ENCODE assay signal across 10 mouse cellular contexts in genomic region chr2:160796973-160797372, GRCm38 (mm10).
DNase-seq lines count a peak whose midpoint lies in the region; ATAC-seq and TF ChIP-seq lines count a peak whose summit lies in the region.
"Had no signal": no experiment of that assay in that cellular context is flagged by ENCODE, and none has a peak within 500 bp of the region (broad histone marks: within the 10 kb centered on the region; RNA-seq: fewer than 3 reads in every experiment).

No protein-coding gene starts in this region.

- WGBS in forebrain, postnatal 0 days: 42% methylated on average over 2 of the region's 2 CpGs
- WGBS in forebrain, embryonic 11.5 days: 83% methylated on average over 2 of the region's 2 CpGs
- WGBS in lung, adult 2 months: 12% methylated on average over 2 of the region's 2 CpGs
- 73% methylated on average over 2 of the region's 2 CpGs for WGBS in intestine, embryonic 16.5 days

- no peak for TF ChIP-seq CTCF in forebrain, postnatal 0 days (IDR thresholded peaks at IDR 0.05; ENCODE audit: low read depth)
- TF ChIP-seq CTCF in lung, adult 2 months (IDR thresholded peaks at IDR 0.05; ENCODE audit: insufficient read depth, low read length): no peak

- ATAC-seq in forebrain, postnatal 0 days: peak; percentile 69
- ATAC-seq in forebrain, embryonic 11.5 days (replicated peaks; ENCODE audit: low FRiP score): no peak
- peak; percentile 40 for ATAC-seq in CD4-positive, CD25-positive, alpha-beta regulatory T cell, adult 4 months
- ATAC-seq in intestine, embryonic 16.5 days: no peak

- no peak overlapping the region for H3K4me2 ChIP-seq in forebrain, postnatal 0 days (ENCODE audit: low read depth)
- H3K4me2 ChIP-seq in forebrain, embryonic 11.5 days (ENCODE audit: low read depth, low read length, severe bottlenecking): no peak overlapping the region
- H3K4me2 ChIP-seq in intestine, embryonic 16.5 days (ENCODE audit: low read depth, low read length): no peak overlapping the region
- H3K4me2 ChIP-seq: lung, embryonic 15.5 days; stomach, embryonic 15.5 days had no signal

- no peaks in the 10 kb centered on the region for H3K36me3 ChIP-seq in forebrain, postnatal 0 days (ENCODE audit: insufficient read depth)
- no peaks in the 10 kb centered on the region for H3K36me3 ChIP-seq in forebrain, embryonic 11.5 days (ENCODE audit: control insufficient read depth, insufficient read depth, low read length)
- no peaks in the 10 kb centered on the region for H3K36me3 ChIP-seq in intestine, embryonic 16.5 days (ENCODE audit: control insufficient read depth, insufficient read depth, low read length)
- H3K36me3 ChIP-seq: lung, embryonic 15.5 days; stomach, embryonic 15.5 days had no signal

- peak; percentile 51 for DNase-seq in forebrain, postnatal 0 days
- DNase-seq in forebrain, embryonic 11.5 days (ENCODE audit: low spot score): no peak
- peak; percentile 76 to 83 for DNase-seq in cerebellum, adult 18-20 months
- peak; percentile 69 to 71 for DNase-seq in heart, postnatal 10 days
- peak; percentile 64 for DNase-seq in lung, adult 2 months
- peak; percentile 27 for DNase-seq in thymus, postnatal 25 days

- no peak overlapping the region for H3K9ac ChIP-seq in forebrain, postnatal 0 days
- H3K9ac ChIP-seq in forebrain, embryonic 11.5 days (ENCODE audit: low read length): no peak overlapping the region
- no peak overlapping the region for H3K9ac ChIP-seq in intestine, embryonic 16.5 days (ENCODE audit: low read depth, low read length)
- H3K9ac ChIP-seq: lung, embryonic 15.5 days; stomach, embryonic 15.5 days had no signal

- no peaks in the 10 kb centered on the region for H3K27me3 ChIP-seq in forebrain, postnatal 0 days (ENCODE audit: insufficient read depth, low read length)
- no peaks in the 10 kb centered on the region for H3K27me3 ChIP-seq in forebrain, embryonic 11.5 days (ENCODE audit: control insufficient read depth, insufficient read depth, low read length)
- no peaks in the 10 kb centered on the region for H3K27me3 ChIP-seq in intestine, embryonic 16.5 days (replicated peaks; ENCODE audit: control insufficient read depth, insufficient read depth, low read length)
- H3K27me3 ChIP-seq: lung, embryonic 15.5 days; stomach, embryonic 15.5 days had no signal

- no peak overlapping the region for H3K4me3 ChIP-seq in forebrain, postnatal 0 days (ENCODE audit: low read depth, low read length)
- H3K4me3 ChIP-seq in forebrain, embryonic 11.5 days (ENCODE audit: low read depth, low read length): no peak overlapping the region
- H3K4me3 ChIP-seq in lung, adult 2 months (replicated peaks; ENCODE audit: extremely low read depth, low read depth, low read length): no peak overlapping the region
- H3K4me3 ChIP-seq in intestine, embryonic 16.5 days (ENCODE audit: low read length): no peak overlapping the region
- H3K4me3 ChIP-seq: lung, embryonic 15.5 days; stomach, embryonic 15.5 days had no signal

- intact Hi-C loops in heart, postnatal 10 days (cut with DNase I): no loop called here

- peak overlapping the region; percentile 45; the same call in 1 of the 2 replicates for H3K27ac ChIP-seq in forebrain, postnatal 0 days (ENCODE audit: low read depth, low read length)
- no peak overlapping the region for H3K27ac ChIP-seq in forebrain, embryonic 11.5 days (ENCODE audit: low read depth, low read length)
- H3K27ac ChIP-seq in intestine, embryonic 16.5 days (ENCODE audit: low read length): no peak overlapping the region
- H3K27ac ChIP-seq: lung, embryonic 15.5 days; stomach, embryonic 15.5 days had no signal

- no peaks in the 10 kb centered on the region for H3K4me1 ChIP-seq in forebrain, postnatal 0 days (ENCODE audit: insufficient read depth)
- H3K4me1 ChIP-seq in forebrain, embryonic 11.5 days (replicated peaks; ENCODE audit: control insufficient read depth, insufficient read depth, low read length): no peaks in the 10 kb centered on the region
- peaks cover 9% of the 10 kb centered on the region for H3K4me1 ChIP-seq in lung, adult 2 months (ENCODE audit: control insufficient read depth, insufficient read depth, low read length)
- H3K4me1 ChIP-seq in intestine, embryonic 16.5 days (ENCODE audit: control insufficient read depth, insufficient read depth, low read length): no peaks in the 10 kb centered on the region
- H3K4me1 ChIP-seq: stomach, embryonic 15.5 days had no signal

- TF ChIP-seq POLR2A in lung, adult 2 months (IDR thresholded peaks at IDR 0.05; ENCODE audit: borderline replicate concordance, extremely low read depth, low read depth, low read length): no peak

- H3K9me3 ChIP-seq in forebrain, postnatal 0 days (ENCODE audit: low read length): no peaks in the 10 kb centered on the region
- H3K9me3 ChIP-seq in forebrain, embryonic 11.5 days (ENCODE audit: control insufficient read depth, low read length): no peaks in the 10 kb centered on the region
- H3K9me3 ChIP-seq in intestine, embryonic 16.5 days (ENCODE audit: control insufficient read depth, low read length): no peaks in the 10 kb centered on the region
- H3K9me3 ChIP-seq: lung, embryonic 15.5 days; stomach, embryonic 15.5 days had no signal

Comparison
In these comparisons a context has a peak if more than half of its experiments do, and no peak if none do; other contexts are left out.
1. ATAC-seq: peak in forebrain, postnatal 0 days (single experiment) and CD4-positive, CD25-positive, alpha-beta regulatory T cell, adult 4 months (single experiment); none in forebrain, embryonic 11.5 days (single experiment) and intestine, embryonic 16.5 days (single experiment).